Mouse (Mus musculus): ENCODE data around the gene Stx6. TPM values are rescaled to one million over a fixed set of nuclear protein-coding genes. Genes with fewer than 3 reads are reported as not detected.

The Stx6 gene
- polyA plus RNA-seq, 1 experiment from 2014 or later = 106 TPM

DNA sequence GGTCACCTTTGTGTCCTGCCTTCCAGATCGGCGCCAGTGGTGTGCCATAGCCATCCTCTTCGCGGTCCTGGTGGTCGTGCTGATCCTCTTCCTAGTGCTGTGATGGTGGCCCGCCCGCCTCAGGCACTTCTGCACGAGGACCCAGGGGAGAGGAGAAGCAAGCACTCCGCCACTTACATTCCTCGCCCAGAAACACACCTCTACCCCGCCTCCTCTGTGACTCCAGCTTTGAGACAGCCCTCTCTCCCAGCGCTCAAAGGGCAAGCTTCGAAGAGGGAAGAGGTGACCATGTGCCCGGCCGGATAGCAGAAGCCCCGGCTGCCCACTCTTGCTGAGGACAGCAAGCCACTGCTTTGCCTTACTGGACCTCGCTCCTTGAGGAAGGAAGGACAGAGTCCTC lies 43.4 kb downstream of the Stx6 start:
- Histone ChIP-seq H3K36me3 (peaks cover 60% of the 10 kb centered on the region), H3K4me2 (no peak overlapping the region), H3K4me3 (no peak overlapping the region), H3K9ac (no peak overlapping the region), H3K4me1 (replicated peaks) (peaks cover 67% of the 10 kb centered on the region), H3K27ac (replicated peaks) (0 out of 2 replicates have a peak overlapping the region, but pooled peaks have one; percentile 19), H3K9me3 (no peaks in the 10 kb centered on the region), H3K27me3 (no peaks in the 10 kb centered on the region)
- ATAC-seq (ENCODE audit: low read depth) = no peak
- WGBS = 80% methylated on average over 17 of the region's 17 CpGs

DNA sequence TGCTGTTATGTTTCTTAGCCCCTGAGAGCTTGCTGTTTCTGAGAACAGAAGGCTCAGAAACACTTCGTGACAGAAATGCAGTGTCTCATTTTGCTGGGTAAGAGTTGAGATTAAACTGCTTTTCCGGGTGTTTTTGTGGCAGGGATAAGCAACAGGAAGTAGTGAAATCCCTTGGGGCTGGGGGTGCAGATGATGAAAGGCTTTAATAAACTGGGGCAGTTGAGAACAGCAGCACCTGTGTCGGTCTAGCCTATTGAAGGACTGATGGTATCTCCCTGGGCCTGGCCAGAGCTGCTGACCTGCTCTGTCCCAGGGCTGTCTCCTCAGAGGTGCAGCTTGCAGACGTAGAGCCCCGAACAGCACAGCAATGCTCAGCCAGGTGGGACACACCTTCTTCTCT lies 44.0 kb downstream of the Stx6 start:
- H3K27ac ChIP-seq (replicated peaks) = peak overlapping the region; percentile 47; the same call in 1 of the 2 replicates
- 75% methylated on average over 5 of the region's 5 CpGs for WGBS
- H3K4me1 ChIP-seq (replicated peaks) = peaks cover 67% of the 10 kb centered on the region
- H3K4me2 ChIP-seq = no peak overlapping the region
- H3K4me3 ChIP-seq = no peak overlapping the region
- H3K9ac ChIP-seq = no peak overlapping the region
- ATAC-seq (ENCODE audit: low read depth) = no peak
- H3K9me3 ChIP-seq = no peaks in the 10 kb centered on the region
- no peaks in the 10 kb centered on the region for H3K27me3 ChIP-seq
- peaks cover 60% of the 10 kb centered on the region for H3K36me3 ChIP-seq

DNA sequence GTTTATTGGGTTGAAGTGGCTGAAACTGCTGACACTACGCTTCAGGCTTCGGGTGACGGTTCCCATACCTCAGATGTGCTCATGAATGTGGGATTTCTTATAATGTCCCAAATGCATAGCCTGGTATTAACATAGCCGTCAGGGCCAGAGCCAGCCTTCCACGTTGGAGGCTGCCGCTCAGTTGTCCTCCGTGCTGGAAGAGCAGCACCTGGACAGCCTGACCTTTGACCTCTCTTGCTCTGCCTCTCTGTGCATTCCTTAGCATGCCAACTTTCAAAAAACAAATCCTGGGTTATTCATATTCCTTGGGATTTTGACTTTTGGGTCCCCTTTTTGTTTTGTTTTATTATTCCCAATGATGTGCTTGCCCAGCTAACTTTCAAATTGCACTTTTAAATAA lies 44.6 kb downstream of the Stx6 start:
- Histone ChIP-seq H3K4me3 (no peak overlapping the region), H3K4me2 (no peak overlapping the region), H3K9ac (no peak overlapping the region), H3K27ac (replicated peaks) (peak overlapping the region; percentile 47; the same call in 1 of the 2 replicates), H3K36me3 (peaks cover 58% of the 10 kb centered on the region), H3K27me3 (no peaks in the 10 kb centered on the region), H3K4me1 (replicated peaks) (peaks cover 67% of the 10 kb centered on the region), H3K9me3 (no peaks in the 10 kb centered on the region)
- 67% methylated on average over 7 of the region's 7 CpGs for WGBS
- ATAC-seq (ENCODE audit: low read depth) = no peak

- Histone ChIP-seq H3K9me3 (no peaks in the 10 kb centered on the region), H3K27ac (replicated peaks) (peak overlapping the region; percentile 77), H3K4me3 (no peak overlapping the region), H3K4me1 (replicated peaks) (peaks cover 67% of the 10 kb centered on the region), H3K4me2 (no peak overlapping the region), H3K9ac (no peak overlapping the region), H3K36me3 (peaks cover 49% of the 10 kb centered on the region), H3K27me3 (no peaks in the 10 kb centered on the region)
- WGBS = 81% methylated on average over 12 of the region's 12 CpGs
- no peak for ATAC-seq (ENCODE audit: low read depth)
These were observed 45.4 kb downstream of the Stx6 start for GRCm38 (mm10) chr1:155203954-155204353.

DNA sequence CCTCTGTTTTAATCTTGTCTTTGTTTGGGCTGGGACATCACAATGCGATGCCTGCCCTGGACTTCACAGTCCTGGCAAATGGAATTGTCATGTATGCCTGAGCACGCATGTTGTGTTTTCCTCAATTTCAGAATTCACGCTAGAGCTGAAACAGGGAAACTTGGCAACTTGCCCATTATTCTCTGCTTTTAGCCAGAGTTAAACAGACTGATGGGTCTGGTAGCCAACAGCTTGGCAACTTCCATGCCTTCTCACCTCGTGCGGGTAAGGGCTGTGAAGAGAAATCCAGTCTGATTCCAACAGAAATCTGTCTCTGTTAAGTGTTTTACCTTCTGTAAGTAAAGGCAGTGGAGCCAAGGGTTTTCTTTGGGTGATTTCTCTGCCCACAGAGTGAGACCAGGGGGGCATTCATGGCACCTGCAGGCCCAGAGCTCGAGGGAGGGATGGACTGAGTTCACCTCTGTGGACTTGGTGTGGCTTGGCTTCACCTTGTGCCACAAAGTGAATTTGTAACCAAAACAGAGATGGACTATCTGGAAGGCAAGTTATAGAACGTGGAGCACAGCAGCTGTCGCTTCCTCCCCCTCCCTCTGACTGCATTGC lies 46.1 kb downstream of the Stx6 start:
- 65% methylated on average over 8 of the region's 8 CpGs for WGBS
- Histone ChIP-seq H3K27me3 (no peaks in the 10 kb centered on the region), H3K36me3 (peaks cover 44% of the 10 kb centered on the region), H3K9me3 (no peaks in the 10 kb centered on the region), H3K4me1 (replicated peaks) (peaks cover 62% of the 10 kb centered on the region), H3K4me3 (no peak overlapping the region), H3K27ac (replicated peaks) (peak overlapping the region; percentile 77), H3K9ac (no peak overlapping the region), H3K4me2 (no peak overlapping the region)
- no peak for ATAC-seq (ENCODE audit: low read depth)

DNA sequence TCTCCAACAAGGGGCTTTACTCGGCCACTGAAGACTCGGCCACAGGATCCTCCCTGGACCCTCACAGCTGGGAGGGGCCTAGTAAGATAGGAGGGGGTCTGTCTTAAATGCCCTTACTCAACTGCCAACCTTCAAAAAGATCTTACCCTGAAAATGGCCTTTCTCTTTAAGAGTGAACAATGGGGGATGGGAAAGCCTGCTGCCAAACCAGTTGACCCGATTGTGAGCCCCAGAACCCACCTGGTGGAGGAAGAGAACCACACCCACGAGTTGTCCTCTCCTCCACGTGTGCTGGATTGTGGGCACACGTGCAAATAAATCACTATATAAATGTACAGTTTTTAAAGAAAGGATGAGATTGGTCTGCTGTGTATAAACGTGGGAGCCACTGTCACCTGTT lies 46.8 kb downstream of the Stx6 start:
- H3K4me3 ChIP-seq = no peak overlapping the region
- H3K4me2 ChIP-seq = no peak overlapping the region
- no peak for ATAC-seq (ENCODE audit: low read depth)
- H3K36me3 ChIP-seq = peaks cover 38% of the 10 kb centered on the region
- H3K27ac ChIP-seq (replicated peaks) = peak overlapping the region; percentile 77; the same call in 1 of the 2 replicates
- no peaks in the 10 kb centered on the region for H3K27me3 ChIP-seq
- no peaks in the 10 kb centered on the region for H3K9me3 ChIP-seq
- WGBS = 61% methylated on average over 7 of the region's 7 CpGs
- H3K4me1 ChIP-seq (replicated peaks) = peaks cover 65% of the 10 kb centered on the region
- H3K9ac ChIP-seq = peak overlapping the region; percentile 32; the same call in 1 of the 2 replicates

DNA sequence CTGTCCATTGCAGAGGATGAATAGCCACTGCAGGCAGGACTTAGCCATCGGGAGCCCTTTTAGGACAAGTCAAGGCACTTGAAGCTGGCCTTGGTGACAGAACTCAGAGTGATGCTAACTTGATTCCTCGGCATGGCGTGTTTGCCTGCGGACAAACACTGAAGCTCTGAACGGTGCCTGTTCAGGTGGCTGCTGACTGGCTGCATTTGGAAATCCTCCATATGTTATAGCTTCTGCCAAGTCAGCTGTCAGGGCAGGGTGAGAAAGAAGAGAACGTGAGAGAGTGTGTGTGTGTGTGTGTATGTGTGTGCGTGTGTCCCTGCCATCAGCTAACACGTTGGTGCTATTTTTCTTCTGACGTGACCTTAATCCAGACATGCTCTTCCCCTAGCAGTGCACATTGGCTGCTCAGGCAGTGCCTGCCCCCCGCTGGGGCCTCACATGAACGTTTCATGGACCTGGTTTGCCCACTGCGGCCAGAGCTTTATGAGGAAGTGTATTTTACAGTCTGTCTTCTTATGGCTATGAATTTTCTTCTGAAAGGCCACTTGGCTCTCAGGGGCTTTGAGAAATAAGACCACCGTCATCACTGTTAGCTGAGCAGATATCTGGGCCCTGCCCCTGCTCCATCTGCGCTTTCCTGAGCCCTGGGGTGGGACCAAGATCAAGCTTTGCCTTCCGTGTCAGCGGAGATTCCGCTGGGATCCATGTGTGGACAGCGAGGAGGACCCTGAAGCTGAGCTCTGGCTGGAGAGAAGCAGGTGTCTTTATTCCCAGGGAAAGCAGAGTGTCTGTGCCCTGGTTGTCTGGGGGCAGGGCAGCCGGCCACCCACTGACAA lies 47.5 kb downstream of the Stx6 start:
- Histone ChIP-seq H3K27ac (replicated peaks) (peak overlapping the region; percentile 77), H3K4me1 (replicated peaks) (peaks cover 69% of the 10 kb centered on the region), H3K9me3 (no peaks in the 10 kb centered on the region), H3K9ac (peak overlapping the region; percentile 32), H3K27me3 (no peaks in the 10 kb centered on the region), H3K4me3 (no peak overlapping the region), H3K4me2 (no peak overlapping the region), H3K36me3 (peaks cover 32% of the 10 kb centered on the region)
- no peak for ATAC-seq (ENCODE audit: low read depth)
- 54% methylated on average over 19 of the region's 19 CpGs for WGBS

GRCm38 (mm10) chr1:155207859-155208258 lies 49.3 kb downstream of the Stx6 start:
- Histone ChIP-seq H3K4me3 (no peak overlapping the region), H3K27ac (replicated peaks) (no peak overlapping the region), H3K36me3 (peaks cover 15% of the 10 kb centered on the region), H3K9me3 (no peaks in the 10 kb centered on the region), H3K4me1 (replicated peaks) (peaks cover 69% of the 10 kb centered on the region), H3K27me3 (no peaks in the 10 kb centered on the region), H3K4me2 (no peak overlapping the region), H3K9ac (no peak overlapping the region)
- no peak for ATAC-seq (ENCODE audit: low read depth)
- WGBS = 75% methylated on average over 3 of the region's 3 CpGs

- H3K36me3 ChIP-seq = peaks cover 12% of the 10 kb centered on the region
- H3K4me2 ChIP-seq = no peak overlapping the region
- H3K27me3 ChIP-seq = no peaks in the 10 kb centered on the region
- 60% methylated on average over 11 of the region's 11 CpGs for WGBS
- peaks cover 67% of the 10 kb centered on the region for H3K4me1 ChIP-seq (replicated peaks)
- H3K4me3 ChIP-seq = no peak overlapping the region
- H3K27ac ChIP-seq (replicated peaks) = peak overlapping the region; percentile 68
- no peak overlapping the region for H3K9ac ChIP-seq
- H3K9me3 ChIP-seq = no peaks in the 10 kb centered on the region
- peak; percentile 22 for ATAC-seq (ENCODE audit: low read depth)
These were observed 51.7 kb downstream of the Stx6 start for GRCm38 (mm10) chr1:155210011-155210763.

GRCm38 (mm10) chr1:155211017-155211416 lies 52.5 kb downstream of the Stx6 start:
- no peak overlapping the region for H3K4me3 ChIP-seq
- ATAC-seq (ENCODE audit: low read depth) = no peak
- peak overlapping the region; percentile 68; the same call in 1 of the 2 replicates for H3K27ac ChIP-seq (replicated peaks)
- 0 out of 2 replicates have a peak overlapping the region, but pooled peaks have one; percentile 26 for H3K9ac ChIP-seq
- H3K4me2 ChIP-seq = no peak overlapping the region
- no peaks in the 10 kb centered on the region for H3K27me3 ChIP-seq
- H3K9me3 ChIP-seq = no peaks in the 10 kb centered on the region
- WGBS = 58% methylated on average over 7 of the region's 7 CpGs
- H3K36me3 ChIP-seq = peaks cover 9% of the 10 kb centered on the region
- H3K4me1 ChIP-seq (replicated peaks) = peaks cover 67% of the 10 kb centered on the region

DNA sequence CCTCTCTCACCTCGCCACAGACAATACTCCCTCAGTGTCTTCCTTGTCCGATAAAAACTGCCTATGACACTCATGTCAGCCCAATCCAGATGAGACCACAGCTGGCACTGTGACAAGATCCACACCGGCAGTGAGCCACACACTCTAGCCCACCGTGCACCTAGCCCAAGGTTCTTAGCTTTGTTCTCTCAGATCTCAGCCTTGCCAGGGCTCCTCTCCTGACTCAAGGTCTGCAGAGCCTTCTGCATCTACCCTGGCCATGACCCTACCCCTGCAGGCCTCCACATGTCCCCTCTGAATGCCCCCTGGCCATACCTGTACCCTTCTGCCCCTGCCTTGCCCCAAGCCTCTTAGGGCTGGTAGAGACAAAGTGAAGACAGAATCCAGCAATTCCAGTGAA lies 53.6 kb downstream of the Stx6 start:
- WGBS = 24% methylated on average over 4 of the region's 4 CpGs
- H3K9me3 ChIP-seq = no peaks in the 10 kb centered on the region
- peak overlapping the region; percentile 79 for H3K27ac ChIP-seq (replicated peaks)
- peak overlapping the region; percentile 54 for H3K9ac ChIP-seq
- H3K4me3 ChIP-seq = no peak overlapping the region
- H3K4me2 ChIP-seq = no peak overlapping the region
- H3K4me1 ChIP-seq (replicated peaks) = peaks cover 70% of the 10 kb centered on the region
- no peaks in the 10 kb centered on the region for H3K27me3 ChIP-seq
- ATAC-seq (ENCODE audit: low read depth) = no peak
- H3K36me3 ChIP-seq = peaks cover 8% of the 10 kb centered on the region

- H3K27ac ChIP-seq (replicated peaks) = peak overlapping the region; percentile 79
- no peaks in the 10 kb centered on the region for H3K27me3 ChIP-seq
- no peak overlapping the region for H3K4me2 ChIP-seq
- no peaks in the 10 kb centered on the region for H3K9me3 ChIP-seq
- peaks cover 74% of the 10 kb centered on the region for H3K4me1 ChIP-seq (replicated peaks)
- H3K36me3 ChIP-seq = peaks cover 4% of the 10 kb centered on the region
- WGBS = 9% methylated on average over 6 of the region's 6 CpGs
- ATAC-seq (ENCODE audit: low read depth) = peak; percentile 33
- H3K4me3 ChIP-seq = no peak overlapping the region
- peak overlapping the region; percentile 54 for H3K9ac ChIP-seq
These were observed 54.0 kb downstream of the Stx6 start for GRCm38 (mm10) chr1:155212493-155212892.
